Mouse (Mus musculus) CH12.LX (cell line): Measurements from ENCODE around the gene Zmpste24.

ENCODE experiments used
- CTCF ChIP-seq, 2 experiments: IDR thresholded peaks in 1 of 2; conservative IDR thresholded peaks in 1 of 2; 2 replicates each; pipeline ENCODE4 v1.5.1; 2011 to 2012; ENCODE audit warnings: low read depth in 2 of 2, low read length in 2 of 2, improper control_type of control experiment in 1 of 2, inconsistent platforms in 1 of 2, mild to moderate bottlenecking in 1 of 2, moderate library complexity in 1 of 2
- KAT2A ChIP-seq: IDR thresholded peaks from 2 replicates; pipeline ENCODE4 v1.6.1; 2012; ENCODE audit warnings: low read length, improper control_type of control experiment, inconsistent platforms; ENCODE audit not compliant: insufficient replicate concordance
- PAX5 ChIP-seq: IDR thresholded peaks from 2 replicates; pipeline ENCODE4 v1.6.1; 2012; ENCODE audit warnings: low read length, inconsistent platforms, mixed read lengths
- POLR2A ChIP-seq: IDR thresholded peaks from 2 replicates; pipeline ENCODE4 v1.6.1; 2011; ENCODE audit warnings: low read depth, mild to moderate bottlenecking, improper control_type of control experiment, low read length
- RAD21 ChIP-seq: IDR thresholded peaks from 2 replicates; pipeline ENCODE4 v1.6.1; 2011; ENCODE audit warnings: low read depth, mild to moderate bottlenecking, low read length, improper control_type of control experiment, moderate library complexity
- SIN3A ChIP-seq: IDR thresholded peaks from 2 replicates; pipeline ENCODE4 v1.6.1; 2012; ENCODE audit warnings: low read length, improper control_type of control experiment, inconsistent platforms
- UBTF ChIP-seq: IDR thresholded peaks from 2 replicates; pipeline ENCODE4 v1.6.1; 2012; ENCODE audit warnings: low read depth, mild to moderate bottlenecking, inconsistent platforms, low read length, improper control_type of control experiment, moderate library complexity

- TF ChIP-seq SIN3A (no peak), UBTF (no peak), CTCF (conservative IDR thresholded peaks at IDR 0.05 in 1 of 2, IDR thresholded peaks at IDR 0.05 in 1 of 2; ENCODE audit: low read depth in 2 of 2, low read length in 2 of 2) (no peak), KAT2A (no peak), RAD21 (no peak), PAX5 (no peak), POLR2A (no peak)
Observed at GRCm38 (mm10) chr4:121023941-121024340, 74.1 kb downstream of the Zmpste24 start.
